Mouse (Mus musculus) kidney, adult 2 months (tissue): ENCODE results near the gene Eno2.

Source experiments
- CTCF ChIP-seq: fragments of 200-500 bp; conservative IDR thresholded peaks from 2 replicates; pipeline ENCODE4 v1.5.1; 2011; ENCODE audit warnings: low read depth, mild to moderate bottlenecking, control low read depth, low read length, moderate library complexity, mixed read lengths; ENCODE audit not compliant: insufficient read depth, insufficient read length
- POLR2A ChIP-seq: fragments of 200-500 bp; IDR thresholded peaks from one replicate; pipeline ENCODE4 v1.6.1; 2011; ENCODE audit warnings: low read depth, low read length, control low read depth

GRCm38 (mm10) chr6:124712918-124713317, 56.6 kb downstream of the Eno2 start:
- no peak for TF ChIP-seq POLR2A
- TF ChIP-seq CTCF = no peak
